Mouse (Mus musculus): ENCODE measurements at regions not wholly inside any gene's neighbourhood (a gene's known extent, or its start where the extent isn't known, plus 50 kb on each side); places are given as distances from the start of the nearest gene placed in this dataset.
A peak's percentile ranks its signal among the peaks of the same experiment; 100 is the strongest.

GRCm38 (mm10) chr6:32739162-32739745, 151.3 kb upstream of the Plxna4 start:
- DNase-seq (ENCODE audit: low read depth, low spot score): no peak

GRCm38 (mm10) chr6:32728706-32729105, 140.7 kb upstream of the Plxna4 start:
- DNase-seq (ENCODE audit: low read depth, low spot score): no peak

- DNase-seq (ENCODE audit: low read depth, low spot score): no peak
Observed at GRCm38 (mm10) chr6:32726571-32726970, 138.6 kb upstream of the Plxna4 start.

GRCm38 (mm10) chr6:32717860-32718259, 129.9 kb upstream of the Plxna4 start:
- DNase-seq (ENCODE audit: low read depth, low spot score): no peak

GRCm38 (mm10) chr6:32715137-32715536, 127.1 kb upstream of the Plxna4 start:
- DNase-seq (ENCODE audit: low read depth, low spot score): no peak

GRCm38 (mm10) chr6:32710208-32710607, 122.2 kb upstream of the Plxna4 start:
- DNase-seq (ENCODE audit: low read depth, low spot score): peak; percentile 73

- DNase-seq (ENCODE audit: low read depth, low spot score): no peak
Observed at GRCm38 (mm10) chr6:32709566-32709965, 121.6 kb upstream of the Plxna4 start.

- DNase-seq (ENCODE audit: low read depth, low spot score): no peak
Observed at GRCm38 (mm10) chr6:32707417-32707816, 119.4 kb upstream of the Plxna4 start.

GRCm38 (mm10) chr6:32706376-32706775, 118.4 kb upstream of the Plxna4 start:
- DNase-seq (ENCODE audit: low read depth, low spot score): no peak

- DNase-seq (ENCODE audit: low read depth, low spot score): no peak
Observed at GRCm38 (mm10) chr6:32703466-32703865, 115.5 kb upstream of the Plxna4 start.

- no peak for DNase-seq (ENCODE audit: low read depth, low spot score)
Observed at GRCm38 (mm10) chr6:32702245-32702791, 114.3 kb upstream of the Plxna4 start.

GRCm38 (mm10) chr6:32699811-32700210, 111.8 kb upstream of the Plxna4 start:
- no peak for DNase-seq (ENCODE audit: low read depth, low spot score)

- no peak for DNase-seq (ENCODE audit: low read depth, low spot score)
Observed at GRCm38 (mm10) chr6:32697771-32698270, 109.8 kb upstream of the Plxna4 start.

- DNase-seq (ENCODE audit: low read depth, low spot score): no peak
Observed at GRCm38 (mm10) chr6:32696037-32696436, 108.0 kb upstream of the Plxna4 start.

GRCm38 (mm10) chr6:32672552-32672951, 84.6 kb upstream of the Plxna4 start:
- DNase-seq (ENCODE audit: low read depth, low spot score): no peak

GRCm38 (mm10) chr6:32659743-32660142, 71.8 kb upstream of the Plxna4 start:
- no peak for DNase-seq (ENCODE audit: low read depth, low spot score)

- DNase-seq (ENCODE audit: low read depth, low spot score): no peak
Observed at GRCm38 (mm10) chr6:32657378-32657777, 69.4 kb upstream of the Plxna4 start.

- no peak for DNase-seq (ENCODE audit: low read depth, low spot score)
Observed at GRCm38 (mm10) chr6:32654188-32654587, 66.2 kb upstream of the Plxna4 start.

GRCm38 (mm10) chr6:32644016-32644415, 56.0 kb upstream of the Plxna4 start:
- DNase-seq (ENCODE audit: low read depth, low spot score): no peak

GRCm38 (mm10) chr6:32638843-32639242, 50.9 kb upstream of the Plxna4 start:
- no peak for DNase-seq (ENCODE audit: low read depth, low spot score)
